Mouse (Mus musculus) liver, adult 2 months (tissue): ENCODE data around the gene Rapgef3.

Experiments used
- CTCF ChIP-seq: fragments of 200-500 bp; IDR thresholded peaks from 2 replicates; pipeline ENCODE4 v1.5.1; 2011; ENCODE audit warnings: low read depth, low read length, control low read depth
- POLR2A ChIP-seq: fragments of 200-500 bp; IDR thresholded peaks from 2 replicates; pipeline ENCODE4 v1.6.1; 2011; ENCODE audit warnings: low read length, control low read depth; ENCODE audit not compliant: insufficient read depth; ENCODE audit errors: extremely low read depth

DNA sequence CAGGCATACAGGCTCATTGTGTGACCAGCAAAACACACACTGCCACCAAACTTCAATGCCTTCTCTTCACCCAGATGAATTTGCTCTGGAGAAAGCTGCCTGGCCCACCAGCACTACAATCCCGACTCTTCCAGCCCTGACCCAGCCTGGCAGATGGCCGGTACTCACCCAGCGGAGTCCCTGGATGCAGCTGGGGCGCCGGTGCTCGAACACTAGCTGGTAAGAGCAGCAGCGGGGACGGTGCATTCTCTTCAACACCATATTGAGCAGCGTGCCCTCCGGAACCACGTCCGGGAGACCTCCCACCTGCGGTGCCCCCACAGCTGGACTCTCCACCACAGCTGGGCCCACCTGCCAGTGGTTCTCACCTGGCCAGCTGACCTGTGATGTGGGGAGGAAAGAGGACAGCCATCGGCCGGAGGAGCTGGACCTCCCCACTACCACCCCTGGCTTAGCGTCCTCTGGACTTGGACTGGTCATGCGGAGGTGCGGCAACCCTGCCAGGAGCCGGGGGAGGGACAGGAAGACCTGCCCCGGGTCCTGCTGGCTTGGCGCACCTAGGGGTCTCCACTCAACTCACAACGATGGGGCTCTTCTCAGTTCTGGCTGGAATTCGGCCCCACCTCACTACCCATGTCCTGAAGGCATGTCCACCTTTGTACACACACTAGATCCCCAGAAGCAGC lies 1.0 kb downstream of the Rapgef3 start:
- TF ChIP-seq CTCF (no peak), POLR2A (no peak)
